Mouse (Mus musculus) midbrain, embryonic 10.5 days (tissue): ENCODE measurements around the gene Fasn. TPM values are rescaled to one million over a fixed set of nuclear protein-coding genes. Genes with fewer than 3 reads are reported as not detected.
"Not testable (repeated sequence)": the region's sequence is repeated elsewhere in the genome, so short reads cannot be mapped to it uniquely, and the experiment has no call there.

ENCODE experiments used
- DNase-seq: peaks from one replicate; pipeline ENCODE4 v3.0.0-alpha.2; 2017; ENCODE audit warnings: low spot score
- H3K27ac ChIP-seq: fragments of 300-500 bp; sonication (generic); replicated peaks from 2 replicates; pipeline ENCODE4 v1.5.1; 2016; ENCODE audit warnings: mild to moderate bottlenecking
- H3K27me3 ChIP-seq: fragments of 300-500 bp; sonication (generic); 2 replicates; pipeline ENCODE4 v1.6.1; 2016; ENCODE audit warnings: low read depth, mild to moderate bottlenecking; ENCODE audit not compliant: poor library complexity, severe bottlenecking
- H3K36me3 ChIP-seq: fragments of 300-500 bp; sonication (generic); 2 replicates; pipeline ENCODE4 v1.6.1; 2016; ENCODE audit warnings: mild to moderate bottlenecking, moderate library complexity
- H3K4me1 ChIP-seq: fragments of 300-500 bp; sonication (generic); 2 replicates; pipeline ENCODE4 v1.6.1; 2016
- H3K4me3 ChIP-seq: fragments of 300-500 bp; sonication (generic); 2 replicates; pipeline ENCODE4 v1.5.1; 2016; ENCODE audit warnings: mild to moderate bottlenecking, moderate library complexity
- H3K9me3 ChIP-seq: fragments of 300-500 bp; sonication (generic); replicated peaks from 2 replicates; pipeline ENCODE4 v1.6.1; 2016; ENCODE audit warnings: mild to moderate bottlenecking
- WGBS: fragments of 180-500 bp; shearing (Covaris S2); methylation state at CpG from one replicate; pipeline ENCODE4 v1.1.7; 2016; 5-methylcytosine and 5-hydroxymethylcytosine counted together
- polyA plus RNA-seq: library from polyadenylated mRNA; unstranded; fragments of >200 nt; fragmentation: Nextera tagmentation; extraction: Ambion mirVana; gene quantifications from 2 replicates; pipeline ENCODE4 v1.2.1, GENCODE M21; 2016

Fasn gene
- polyA plus RNA-seq, 1 experiment from 2014 or later: 118 TPM

DNA sequence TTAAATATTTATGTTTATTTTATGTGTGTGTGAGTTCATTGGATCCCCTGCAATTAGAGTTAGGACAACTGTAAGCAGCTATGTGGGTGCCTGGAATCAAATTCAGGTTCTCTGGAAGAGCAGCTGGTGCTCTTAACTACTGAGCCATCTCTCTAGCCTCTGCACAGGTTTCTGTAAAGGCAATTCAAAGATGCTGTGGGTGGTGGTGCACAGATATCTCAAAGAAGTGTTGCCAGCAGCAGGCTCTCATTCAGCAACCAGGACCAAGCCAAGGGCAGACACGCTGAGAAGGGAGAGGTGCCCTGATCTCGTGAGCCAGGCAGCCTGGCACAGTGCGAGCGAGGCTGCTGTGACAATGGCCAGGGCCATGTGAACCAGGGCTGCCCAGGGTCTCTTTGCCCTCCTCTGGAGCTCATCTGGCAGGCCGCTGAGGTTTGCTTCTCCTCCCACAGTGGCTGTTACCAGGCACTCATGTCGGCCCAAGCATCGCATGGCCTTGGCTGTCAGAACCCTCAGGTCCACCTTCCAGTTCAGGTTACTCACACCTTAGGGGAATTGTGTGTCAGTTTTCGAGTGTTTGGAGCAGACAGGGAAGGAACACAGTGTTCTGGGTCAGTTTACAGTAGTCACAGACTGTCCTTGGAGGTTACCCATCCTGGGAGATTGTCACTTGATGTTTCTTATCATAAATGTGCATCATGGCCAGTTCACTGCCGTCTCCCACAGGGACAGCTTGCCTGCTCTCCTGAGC, 22.6 kb upstream of the Fasn start:
- no peak overlapping the region for H3K27ac ChIP-seq
- H3K27me3 ChIP-seq: no peaks in the 10 kb centered on the region
- H3K9me3 ChIP-seq: no peaks in the 10 kb centered on the region
- DNase-seq: no peak
- no peaks in the 10 kb centered on the region for H3K4me1 ChIP-seq
- H3K36me3 ChIP-seq: peaks cover 12% of the 10 kb centered on the region; the same call in 1 of the 2 replicates
- no peak overlapping the region for H3K4me3 ChIP-seq
- 88% methylated on average over 9 of the region's 9 CpGs for WGBS

DNA sequence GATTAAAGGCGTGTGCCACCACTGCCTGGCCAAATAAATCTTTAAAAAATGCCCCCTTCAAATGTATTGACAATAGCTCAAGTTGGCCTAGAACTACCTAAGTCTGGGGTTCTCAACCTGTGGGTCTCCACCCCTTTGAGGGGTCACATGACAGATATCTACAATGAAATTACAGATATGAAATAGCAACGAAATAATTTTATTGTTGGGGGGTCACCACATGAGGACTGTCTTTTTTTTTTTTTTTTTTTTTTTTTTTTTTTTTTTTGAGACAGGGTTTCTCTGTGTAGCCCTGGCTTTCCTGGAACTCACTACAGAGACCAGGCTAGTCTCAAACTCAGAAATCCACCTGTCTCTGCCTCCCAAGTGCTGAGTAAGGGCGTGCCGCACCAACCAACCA, 20.0 kb upstream of the Fasn start:
- H3K4me1 ChIP-seq: no peaks in the 10 kb centered on the region
- DNase-seq: no peak
- H3K27ac ChIP-seq: no peak overlapping the region
- no peaks in the 10 kb centered on the region for H3K27me3 ChIP-seq
- H3K9me3 ChIP-seq: no peaks in the 10 kb centered on the region
- H3K4me3 ChIP-seq: no peak overlapping the region
- 92% methylated on average over 4 of the region's 4 CpGs for WGBS
- H3K36me3 ChIP-seq: peaks cover 9% of the 10 kb centered on the region; the same call in 1 of the 2 replicates

DNA sequence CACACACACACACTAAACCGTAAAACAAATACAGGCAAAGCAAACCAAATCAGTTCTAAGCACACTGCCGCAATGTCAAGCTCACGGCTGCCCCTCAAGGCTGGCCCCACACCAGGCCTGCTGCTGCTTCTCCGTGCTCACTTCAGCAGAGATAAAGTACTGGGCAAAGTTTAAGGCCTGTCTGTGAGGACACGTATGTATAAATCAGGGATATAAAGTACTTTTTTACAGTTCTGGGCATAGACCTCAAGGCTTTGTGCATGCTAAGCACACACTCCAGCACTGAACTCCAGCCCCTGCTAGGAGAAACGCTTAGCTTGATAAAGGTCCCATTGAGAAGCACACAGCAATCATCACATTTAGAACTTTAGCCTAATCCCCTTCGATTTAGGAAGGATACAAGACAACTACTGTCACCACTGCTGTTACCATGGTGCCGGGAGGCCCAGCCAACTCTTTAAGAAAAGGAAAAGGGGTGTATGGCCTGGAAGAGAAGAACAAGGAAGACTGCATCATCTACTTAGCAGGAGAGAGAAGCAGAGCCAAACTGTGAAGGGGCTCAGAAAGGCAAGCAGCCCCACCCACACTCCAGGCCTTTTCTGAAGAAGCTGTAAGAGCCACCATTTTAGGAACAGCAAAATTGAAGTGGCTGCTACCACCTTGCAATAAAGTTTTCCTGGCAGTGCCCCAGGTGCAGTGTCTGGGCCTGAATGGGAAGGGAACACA, 9.4 kb upstream of the Fasn start:
- peak; percentile 54 for DNase-seq
- Histone ChIP-seq H3K4me1 (peaks cover 28% of the 10 kb centered on the region), H3K27me3 (peaks cover 2% of the 10 kb centered on the region; the same call in 1 of the 2 replicates), H3K27ac (peak overlapping the region; percentile 82), H3K9me3 (no peaks in the 10 kb centered on the region), H3K4me3 (peak overlapping the region; percentile 14; the same call in 1 of the 2 replicates), H3K36me3 (no peaks in the 10 kb centered on the region)
- WGBS: 58% methylated on average over 8 of the region's 8 CpGs

DNA sequence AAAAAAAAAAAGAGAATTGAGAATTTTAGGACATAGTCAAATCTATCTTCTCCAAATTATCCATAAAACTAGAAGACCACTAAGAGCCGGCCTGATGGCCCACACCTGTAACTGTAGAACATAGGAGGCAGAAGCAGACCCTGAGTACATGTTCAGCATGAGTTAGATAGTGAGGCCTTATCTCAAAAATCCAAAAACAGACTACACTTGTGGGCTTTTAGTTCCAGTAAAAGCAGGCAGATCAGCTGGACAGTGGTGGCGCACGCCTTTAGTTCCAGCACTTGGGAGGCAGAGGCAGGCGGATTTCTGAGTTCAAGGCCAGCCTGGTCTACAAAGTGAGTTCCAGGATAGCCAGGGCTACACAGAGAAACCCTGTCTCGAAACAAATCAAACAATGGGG, 8.6 kb upstream of the Fasn start:
- H3K27me3 ChIP-seq, DNase-seq, H3K4me3 ChIP-seq, H3K9me3 ChIP-seq, H3K36me3 ChIP-seq: not testable (repeated sequence)
- H3K27ac ChIP-seq: peak overlapping the region; percentile 82
- 93% methylated on average over 5 of the region's 5 CpGs for WGBS
- H3K4me1 ChIP-seq: peaks cover 33% of the 10 kb centered on the region

DNA sequence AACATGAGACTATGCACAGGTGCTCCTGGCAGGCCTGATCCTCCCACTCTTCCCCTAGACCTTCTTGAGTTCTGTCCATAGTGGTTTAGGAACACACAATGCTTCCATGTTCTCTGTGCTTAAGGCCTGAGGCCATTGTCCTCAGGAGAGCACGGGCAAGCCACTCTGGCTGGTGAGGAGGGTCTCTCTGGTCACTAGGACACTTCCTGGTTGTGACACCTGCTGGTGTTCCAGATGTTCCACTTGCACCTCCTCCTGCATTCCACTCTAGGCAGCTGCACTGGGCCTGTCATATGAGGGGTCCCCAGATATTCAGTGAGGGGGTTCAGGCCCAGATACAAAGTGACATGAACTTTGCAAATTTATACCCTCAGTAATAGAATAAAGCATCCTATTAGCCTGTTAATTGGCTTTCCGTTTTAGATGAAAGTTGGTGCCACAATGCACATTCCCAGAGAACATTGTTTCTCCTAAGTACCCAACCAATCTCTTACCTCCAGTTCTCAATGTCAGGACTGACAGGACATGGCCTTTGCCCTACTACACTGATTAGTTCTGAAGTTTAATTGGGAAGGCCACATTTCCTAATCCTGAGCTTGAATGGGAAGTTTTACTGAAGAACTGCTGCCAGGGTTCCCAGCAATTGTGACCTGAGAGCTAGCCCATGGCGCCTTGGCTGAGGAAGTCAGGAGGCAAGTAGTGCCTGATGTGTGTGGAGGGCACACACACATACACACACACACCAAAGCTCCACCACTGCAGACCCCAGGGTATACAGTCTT, 7.5 kb upstream of the Fasn start:
- peaks cover 5% of the 10 kb centered on the region; the same call in 1 of the 2 replicates for H3K27me3 ChIP-seq
- WGBS: 87% methylated on average over 3 of the region's 3 CpGs
- H3K4me3 ChIP-seq: no peak overlapping the region
- H3K4me1 ChIP-seq: peaks cover 41% of the 10 kb centered on the region
- no peak for DNase-seq
- peak overlapping the region; percentile 23; the same call in 1 of the 2 replicates for H3K27ac ChIP-seq
- no peaks in the 10 kb centered on the region for H3K9me3 ChIP-seq
- no peaks in the 10 kb centered on the region for H3K36me3 ChIP-seq

DNA sequence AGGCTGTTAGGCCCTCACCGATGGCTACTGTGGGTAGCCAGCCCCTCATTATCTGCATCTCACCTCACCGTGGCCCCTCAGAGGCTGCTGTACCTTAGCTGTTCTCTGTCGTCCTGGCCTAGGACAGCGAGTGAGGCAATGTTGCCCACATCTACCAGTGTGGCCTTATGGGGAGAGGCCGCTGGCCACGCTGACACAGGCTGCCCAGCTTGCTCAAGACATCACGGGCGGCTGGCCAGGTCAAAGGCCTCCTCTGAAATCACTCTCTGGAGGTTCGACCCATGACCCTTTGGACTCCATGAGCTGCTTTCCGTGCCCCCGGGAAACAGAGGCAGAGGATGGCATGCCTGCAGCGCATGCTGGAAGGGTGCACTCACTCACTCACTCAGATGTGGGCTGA, 6.3 kb upstream of the Fasn start:
- WGBS: 82% methylated on average over 12 of the region's 12 CpGs
- H3K4me1 ChIP-seq: peaks cover 52% of the 10 kb centered on the region
- peak overlapping the region; percentile 38 for H3K27ac ChIP-seq

DNA sequence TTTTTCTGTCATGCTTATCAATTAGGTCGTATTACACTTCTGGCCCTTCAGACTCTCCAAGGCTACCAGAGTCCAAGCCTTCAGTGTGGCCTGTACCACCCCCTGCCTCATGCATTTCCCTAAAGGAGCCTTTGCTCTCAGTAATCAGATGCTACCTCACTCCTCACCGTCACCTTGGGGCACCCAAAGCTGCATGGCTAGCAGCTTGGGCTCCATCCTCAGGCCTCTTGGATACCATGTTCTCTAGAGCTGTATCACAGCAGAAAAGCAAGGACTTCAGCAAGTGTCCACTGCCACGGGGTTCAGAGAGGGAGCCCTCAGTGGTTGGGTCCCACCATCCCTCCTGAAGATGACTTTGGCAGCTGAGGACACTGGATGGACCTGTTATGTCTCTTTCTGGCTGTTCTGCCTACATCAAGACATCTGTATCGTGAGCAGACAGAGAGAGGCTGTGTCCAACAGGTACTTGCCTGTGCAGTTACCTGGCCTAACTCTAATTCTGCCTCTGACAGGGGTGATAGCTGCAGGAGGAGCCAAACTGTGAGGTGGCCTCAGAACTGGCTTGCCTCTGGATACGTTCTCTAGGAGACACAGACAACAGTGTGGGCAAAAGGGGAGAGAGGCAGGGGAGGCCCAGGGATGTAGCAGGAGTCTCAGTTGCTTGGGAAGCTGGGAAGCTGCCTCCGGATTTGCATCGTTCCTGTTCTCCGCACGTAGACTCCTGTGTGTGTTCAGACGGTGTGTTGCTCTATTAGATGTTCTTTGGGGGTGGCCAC, 5.6 kb upstream of the Fasn start:
- Histone ChIP-seq H3K27me3 (peaks cover 5% of the 10 kb centered on the region; the same call in 1 of the 2 replicates), H3K9me3 (no peaks in the 10 kb centered on the region), H3K4me1 (peaks cover 58% of the 10 kb centered on the region), H3K27ac (peak overlapping the region; percentile 7; the same call in 1 of the 2 replicates), H3K36me3 (no peaks in the 10 kb centered on the region; the same call in 1 of the 2 replicates), H3K4me3 (no peak overlapping the region)
- DNase-seq: no peak
- WGBS: 88% methylated on average over 10 of the region's 10 CpGs

More for the DNA sequence above, 6.3 kb upstream of the Fasn start:
- no peaks in the 10 kb centered on the region for H3K9me3 ChIP-seq
- no peak overlapping the region for H3K4me3 ChIP-seq
- H3K36me3 ChIP-seq: no peaks in the 10 kb centered on the region; the same call in 1 of the 2 replicates
- H3K27me3 ChIP-seq: peaks cover 5% of the 10 kb centered on the region; the same call in 1 of the 2 replicates
- no peak for DNase-seq

DNA sequence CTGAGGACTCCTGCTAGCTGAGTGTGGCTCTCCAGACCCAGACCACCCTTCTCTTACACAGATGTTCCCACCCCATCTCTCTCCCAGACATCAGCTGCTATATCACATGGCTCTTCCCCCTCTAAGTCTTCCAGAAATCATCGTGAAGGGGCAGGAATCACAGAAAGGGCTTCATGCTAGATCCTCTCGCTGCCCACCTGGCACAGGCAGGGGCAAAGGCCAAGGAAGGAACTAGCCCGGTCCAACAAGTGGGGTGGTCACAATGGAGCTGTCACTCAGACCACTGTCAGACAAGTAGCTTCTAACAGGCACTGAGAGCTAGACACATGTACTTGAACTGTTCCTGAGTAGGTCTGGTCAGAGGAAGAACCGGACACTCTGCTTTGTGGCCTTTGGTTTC, 4.1 kb upstream of the Fasn start:
- WGBS: 81% methylated on average over 4 of the region's 4 CpGs
- Histone ChIP-seq H3K27me3 (peaks cover 5% of the 10 kb centered on the region; the same call in 1 of the 2 replicates), H3K27ac (peak overlapping the region; percentile 23), H3K9me3 (no peaks in the 10 kb centered on the region), H3K4me3 (no peak overlapping the region), H3K36me3 (no peaks in the 10 kb centered on the region; the same call in 1 of the 2 replicates), H3K4me1 (peaks cover 52% of the 10 kb centered on the region)
- DNase-seq: no peak

DNA sequence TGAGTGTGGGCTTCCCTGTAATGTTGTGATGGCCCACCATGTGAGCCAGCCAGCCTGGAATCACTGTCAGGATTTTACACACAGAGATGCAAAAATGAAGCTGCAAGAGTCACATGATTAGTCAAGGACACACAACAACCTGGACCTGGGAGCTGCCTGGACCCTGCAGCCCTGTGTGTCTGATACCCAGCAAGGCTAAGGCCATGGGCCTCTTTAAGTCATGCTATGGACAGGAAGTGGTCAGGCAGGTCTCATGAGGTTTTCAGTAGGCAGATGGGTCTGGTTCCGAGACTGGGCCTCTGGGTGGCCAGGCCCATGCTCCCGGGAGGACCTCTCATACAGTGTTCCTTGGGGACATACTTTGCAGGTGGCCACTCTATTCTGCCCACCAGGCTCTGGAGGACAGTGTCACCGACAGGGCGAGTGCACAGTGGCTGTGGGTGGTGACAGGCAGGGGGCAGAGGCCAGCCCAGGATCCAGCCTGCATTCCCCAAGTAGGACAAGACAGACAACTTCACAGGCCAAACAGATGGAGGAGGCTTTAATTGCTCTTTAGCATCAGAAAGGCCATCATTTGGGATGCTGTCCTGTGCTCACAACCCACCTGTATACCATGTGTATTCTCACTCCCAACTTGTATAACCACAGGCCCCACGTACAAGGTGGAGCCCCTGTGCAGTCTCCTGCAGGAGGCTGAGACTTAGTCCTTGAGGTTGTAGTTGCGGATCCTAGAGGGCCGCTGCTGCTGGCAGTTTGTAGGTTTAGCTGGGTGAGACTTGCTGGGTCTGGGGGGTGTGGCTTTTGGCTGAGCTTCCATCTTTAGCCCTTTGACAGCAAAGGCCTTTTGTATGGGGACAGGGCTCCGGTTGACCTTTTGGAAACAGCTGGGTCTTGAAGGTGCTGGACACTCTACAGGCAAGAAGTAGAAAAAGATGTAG, 1.9 kb upstream of the Fasn start:
- peaks cover 5% of the 10 kb centered on the region; the same call in 1 of the 2 replicates for H3K27me3 ChIP-seq
- H3K9me3 ChIP-seq: no peaks in the 10 kb centered on the region
- peaks cover 68% of the 10 kb centered on the region for H3K4me1 ChIP-seq
- peak overlapping the region; percentile 97 for H3K4me3 ChIP-seq
- WGBS: 85% methylated on average over 8 of the region's 8 CpGs
- H3K36me3 ChIP-seq: peaks cover 15% of the 10 kb centered on the region
- DNase-seq: no peak
- H3K27ac ChIP-seq: peak overlapping the region; percentile 100

DNA sequence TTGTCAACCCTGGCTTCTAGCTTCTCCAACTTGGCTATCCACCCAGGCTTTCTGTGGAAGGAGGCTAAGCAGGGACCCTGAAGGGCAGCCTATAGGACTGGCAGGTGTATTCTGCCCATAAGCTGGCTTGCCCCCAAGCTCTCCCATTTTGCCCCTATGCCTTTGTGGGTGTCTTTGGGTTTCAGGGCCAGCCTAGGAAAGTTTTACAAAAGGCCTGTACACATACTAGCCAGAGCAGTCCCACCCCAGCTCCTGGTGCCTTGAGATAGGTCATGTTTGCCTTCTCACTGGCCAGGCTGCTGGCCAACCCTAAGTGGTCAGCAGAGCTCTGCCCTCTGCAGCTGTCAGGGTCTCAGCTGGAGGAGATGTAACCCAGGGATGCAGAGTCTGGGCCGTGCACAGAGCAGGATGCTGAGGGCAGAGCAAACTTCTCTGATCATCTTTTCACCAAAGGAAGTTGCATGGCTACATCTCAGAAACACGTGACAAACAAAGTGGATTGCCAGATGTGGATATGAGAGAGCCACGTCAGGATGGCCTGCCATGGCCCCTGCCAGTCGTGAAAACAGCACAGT, 1.0 kb upstream of the Fasn start:
- Histone ChIP-seq H3K36me3 (peaks cover 24% of the 10 kb centered on the region), H3K4me1 (peaks cover 70% of the 10 kb centered on the region), H3K4me3 (peak overlapping the region; percentile 97), H3K27me3 (peaks cover 5% of the 10 kb centered on the region; the same call in 1 of the 2 replicates), H3K9me3 (no peaks in the 10 kb centered on the region), H3K27ac (peak overlapping the region; percentile 100)
- DNase-seq: no peak
- WGBS: 59% methylated on average over 4 of the region's 4 CpGs
